Mouse (Mus musculus): ENCODE measurements around the gene Trim26. TPM values are rescaled to one million over a fixed set of nuclear protein-coding genes. Genes with fewer than 3 reads are reported as not detected.
"Not testable (repeated sequence)": the region's sequence is repeated elsewhere in the genome, so short reads cannot be mapped to it uniquely, and the experiment has no call there.

Trim26 gene
- polyA plus RNA-seq (2015; fragmentation: Nextera tagmentation; extraction: Ambion mirVana): 17.7 and 25.0 TPM in 2 replicates

- Histone ChIP-seq H3K4me3 (peak within 1 kb of the TSS; percentile 73), H3K4me1 (replicated peaks) (peaks cover 14% of the 10 kb centered on the region), H3K9me3 (replicated peaks) (no peaks in the 10 kb centered on the region), H3K27me3 (0 out of 2 replicates have a peak, but pooled peaks cover 2% of the 10 kb centered on the region), H3K4me2 (peak within 1 kb of the TSS; percentile 69), H3K36me3 (0 out of 2 replicates have a peak, but pooled peaks cover 5% of the 10 kb centered on the region), H3K27ac (peak within 1 kb of the TSS; percentile 96), H3K9ac (peak within 1 kb of the TSS; percentile 84)
- peak; percentile 98 for ATAC-seq (replicated peaks; ENCODE audit: insufficient number of reproducible peaks, insufficient read depth, low FRiP score, low read depth)
- WGBS: under 1% methylated on average over 58 of the region's 58 CpGs
Observed at GRCm38 (mm10) chr17:36836874-36837647, at the start of gene Trim26. Gene Trim26, plus strand, starts transcription at chr17:36837134.

- ATAC-seq (replicated peaks; ENCODE audit: insufficient number of reproducible peaks, insufficient read depth, low FRiP score, low read depth): no peak
- 70% methylated on average over 2 of the region's 2 CpGs for WGBS
- H3K4me1 ChIP-seq (replicated peaks): no peaks in the 10 kb centered on the region
- H3K27me3 ChIP-seq: no peaks in the 10 kb centered on the region
- H3K4me3 ChIP-seq: no peak overlapping the region
- H3K36me3 ChIP-seq: no peaks in the 10 kb centered on the region
- no peak overlapping the region for H3K4me2 ChIP-seq
- H3K27ac ChIP-seq: no peak overlapping the region
- H3K9me3 ChIP-seq (replicated peaks): no peaks in the 10 kb centered on the region
- no peak overlapping the region for H3K9ac ChIP-seq
Observed at GRCm38 (mm10) chr17:36788351-36788750, 48.6 kb upstream of the Trim26 start.

GRCm38 (mm10) chr17:36788801-36789200 is 48.1 kb upstream of the Trim26 start:
- not testable (repeated sequence) for H3K36me3 ChIP-seq; H3K27ac ChIP-seq; H3K27me3 ChIP-seq; H3K9me3 ChIP-seq (replicated peaks); H3K4me3 ChIP-seq; H3K9ac ChIP-seq; ATAC-seq (replicated peaks; ENCODE audit: insufficient number of reproducible peaks, insufficient read depth, low FRiP score, low read depth); H3K4me2 ChIP-seq; H3K4me1 ChIP-seq (replicated peaks)

DNA sequence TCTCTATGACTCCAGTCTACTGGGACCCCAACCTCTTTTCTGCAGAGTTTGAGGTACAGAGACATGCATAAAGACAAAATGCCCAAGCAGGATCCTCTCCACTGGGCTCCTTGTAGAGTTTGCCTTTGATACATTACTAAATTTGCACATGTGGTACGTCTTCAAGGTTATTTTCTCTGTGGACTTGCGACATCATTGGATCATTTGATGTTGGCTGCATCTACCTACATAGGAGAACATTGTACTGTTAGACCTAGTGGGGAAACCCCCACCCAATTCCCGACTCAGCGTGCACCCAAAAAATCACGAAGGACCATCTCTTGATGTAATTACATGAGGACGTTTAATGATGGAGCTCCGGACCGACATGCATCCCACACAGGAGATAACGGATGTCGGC is 37.4 kb upstream of the Trim26 start:
- 78% methylated on average over 10 of the region's 10 CpGs for WGBS
- H3K4me2 ChIP-seq: no peak overlapping the region
- no peak for ATAC-seq (replicated peaks; ENCODE audit: insufficient number of reproducible peaks, insufficient read depth, low FRiP score, low read depth)
- H3K9ac ChIP-seq: no peak overlapping the region
- no peak overlapping the region for H3K27ac ChIP-seq
- no peak overlapping the region for H3K4me3 ChIP-seq
- no peaks in the 10 kb centered on the region for H3K36me3 ChIP-seq
- no peaks in the 10 kb centered on the region for H3K27me3 ChIP-seq
- no peaks in the 10 kb centered on the region for H3K9me3 ChIP-seq (replicated peaks)
- no peaks in the 10 kb centered on the region for H3K4me1 ChIP-seq (replicated peaks)

DNA sequence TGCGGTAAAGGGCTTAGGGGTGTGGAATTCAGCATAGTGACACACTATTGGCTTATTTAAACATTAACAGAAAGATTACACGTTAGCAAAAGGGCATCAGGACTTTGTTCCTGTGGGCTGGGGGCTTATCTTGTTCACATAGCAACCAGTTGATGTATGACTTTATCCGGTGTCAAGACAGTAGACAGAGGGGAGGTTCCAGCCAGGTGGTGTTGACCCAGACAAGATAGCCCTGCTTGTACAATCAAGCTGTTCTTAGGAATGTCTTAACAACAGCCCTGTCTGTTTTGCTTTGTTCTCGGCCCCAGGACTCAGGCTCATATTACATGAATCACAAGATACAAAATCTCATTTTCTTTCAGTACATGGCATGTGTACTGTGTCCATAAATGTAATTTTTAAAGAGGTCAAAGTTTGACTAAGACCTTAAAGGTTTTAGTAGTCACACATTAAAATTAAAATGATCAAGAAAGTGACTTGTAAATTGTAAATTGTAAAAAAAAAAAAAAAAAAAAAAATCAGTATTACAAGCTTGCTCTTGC is 36.9 kb upstream of the Trim26 start:
- H3K9me3 ChIP-seq (replicated peaks); H3K4me2 ChIP-seq; H3K36me3 ChIP-seq; H3K9ac ChIP-seq; H3K4me1 ChIP-seq (replicated peaks); ATAC-seq (replicated peaks; ENCODE audit: insufficient number of reproducible peaks, insufficient read depth, low FRiP score, low read depth); H3K27me3 ChIP-seq; H3K27ac ChIP-seq; H3K4me3 ChIP-seq: not testable (repeated sequence)
- WGBS: 27% methylated on average over 4 of the region's 4 CpGs

DNA sequence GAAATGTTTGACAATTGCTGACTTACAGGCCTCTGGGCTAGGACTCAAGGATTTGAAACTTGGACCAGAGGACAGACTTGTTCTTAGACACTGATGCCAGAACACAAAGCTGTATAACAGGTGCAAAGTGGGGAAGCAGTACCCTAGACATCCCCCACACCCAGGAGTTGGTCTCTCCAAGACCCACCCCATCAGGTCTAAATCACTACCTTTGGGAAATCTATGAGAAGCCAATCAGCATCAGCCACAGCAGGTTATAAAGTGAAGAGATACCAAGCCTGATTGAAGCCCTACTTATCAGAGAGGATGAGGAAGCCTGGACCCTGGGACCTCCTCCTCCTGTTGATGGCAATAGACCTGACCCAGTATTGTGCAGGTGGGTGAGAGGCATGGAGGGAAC is 25.1 kb upstream of the Trim26 start, which contains the start of gene H2-M10.6:
Gene H2-M10.6, plus strand, starts transcription at position 301 of the 400 bp plus-strand sequence.
- no peak for ATAC-seq (replicated peaks; ENCODE audit: insufficient number of reproducible peaks, insufficient read depth, low FRiP score, low read depth)
- H3K36me3 ChIP-seq: no peaks in the 10 kb centered on the region
- H3K4me3 ChIP-seq: no peak within 1 kb of the TSS
- no peaks in the 10 kb centered on the region for H3K27me3 ChIP-seq
- H3K4me2 ChIP-seq: no peak within 1 kb of the TSS
- no peak within 1 kb of the TSS for H3K27ac ChIP-seq
- H3K9ac ChIP-seq: no peak within 1 kb of the TSS
- H3K9me3 ChIP-seq (replicated peaks): no peaks in the 10 kb centered on the region
- no peaks in the 10 kb centered on the region for H3K4me1 ChIP-seq (replicated peaks)

- no peak overlapping the region for H3K4me2 ChIP-seq
- ATAC-seq (replicated peaks; ENCODE audit: insufficient number of reproducible peaks, insufficient read depth, low FRiP score, low read depth): no peak
Observed at GRCm38 (mm10) chr17:36824005-36824404, 12.9 kb upstream of the Trim26 start.

DNA sequence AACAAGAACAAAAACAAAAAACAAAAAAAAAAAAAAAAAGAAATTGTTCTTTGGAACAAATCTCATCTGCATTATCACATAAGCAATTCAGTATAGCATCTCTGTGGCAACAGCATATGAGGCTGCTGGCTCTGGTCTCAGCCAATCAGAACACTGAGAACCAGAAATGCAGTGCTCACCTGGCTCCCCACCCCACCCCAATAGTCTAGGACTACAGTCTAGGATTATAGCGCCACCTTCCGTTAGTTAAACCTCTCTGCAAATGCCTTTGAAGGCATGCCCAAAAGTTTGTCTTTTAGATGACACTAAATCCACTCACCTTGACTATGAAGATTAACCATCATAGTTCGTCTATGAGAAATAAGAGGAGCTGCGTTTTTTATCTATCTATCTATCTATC is 11.4 kb upstream of the Trim26 start:
- 20% methylated on average over 4 of the region's 4 CpGs for WGBS
- no peak overlapping the region for H3K4me2 ChIP-seq
- no peak for ATAC-seq (replicated peaks; ENCODE audit: insufficient number of reproducible peaks, insufficient read depth, low FRiP score, low read depth)

More at GRCm38 (mm10) chr17:36824005-36824404, 12.9 kb upstream of the Trim26 start:
- Histone ChIP-seq H3K9me3 (replicated peaks) (no peaks in the 10 kb centered on the region), H3K9ac (no peak overlapping the region), H3K4me3 (no peak overlapping the region), H3K27ac (no peak overlapping the region), H3K36me3 (no peaks in the 10 kb centered on the region), H3K4me1 (replicated peaks) (no peaks in the 10 kb centered on the region), H3K27me3 (peaks cover 6% of the 10 kb centered on the region; the same call in 1 of the 2 replicates)

DNA sequence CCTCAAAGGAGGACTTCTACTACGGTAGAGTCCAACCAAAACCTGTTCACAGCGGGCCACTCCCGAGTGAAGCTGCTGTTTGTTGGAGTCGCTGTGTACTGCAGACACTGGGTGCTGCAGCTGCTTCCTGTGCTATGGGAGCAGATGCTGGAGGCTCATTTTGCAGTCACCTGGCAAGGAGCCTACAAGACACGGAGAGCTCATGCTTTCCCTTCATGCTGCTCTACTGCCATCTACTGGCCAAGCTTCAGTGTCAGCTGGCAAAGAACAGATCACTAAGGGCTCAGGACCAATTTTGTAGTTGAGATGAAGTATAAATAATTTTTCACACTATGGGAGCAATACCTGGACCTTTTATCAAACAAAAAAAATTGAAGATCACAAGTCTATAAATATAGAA is 10.9 kb upstream of the Trim26 start:
- H3K27me3 ChIP-seq; H3K9ac ChIP-seq; H3K4me1 ChIP-seq (replicated peaks); H3K36me3 ChIP-seq; H3K4me2 ChIP-seq; H3K27ac ChIP-seq; H3K9me3 ChIP-seq (replicated peaks); H3K4me3 ChIP-seq: not testable (repeated sequence)
- 18% methylated on average over 5 of the region's 5 CpGs for WGBS
- ATAC-seq (replicated peaks; ENCODE audit: insufficient number of reproducible peaks, insufficient read depth, low FRiP score, low read depth): 0 out of 2 replicates have a peak, but pooled peaks have one; percentile 50

More for the DNA sequence above, 11.4 kb upstream of the Trim26 start:
- H3K4me1 ChIP-seq (replicated peaks): no peaks in the 10 kb centered on the region
- no peak overlapping the region for H3K9ac ChIP-seq
- no peak overlapping the region for H3K4me3 ChIP-seq
- H3K27ac ChIP-seq: no peak overlapping the region
- H3K36me3 ChIP-seq: no peaks in the 10 kb centered on the region
- H3K9me3 ChIP-seq (replicated peaks): no peaks in the 10 kb centered on the region
- peaks cover 6% of the 10 kb centered on the region for H3K27me3 ChIP-seq

- ATAC-seq (replicated peaks; ENCODE audit: insufficient number of reproducible peaks, insufficient read depth, low FRiP score, low read depth): no peak
- WGBS: 79% methylated on average over 2 of the region's 2 CpGs
Observed at GRCm38 (mm10) chr17:36828488-36828887, 8.4 kb upstream of the Trim26 start.

GRCm38 (mm10) chr17:36830470-36830869 is 6.5 kb upstream of the Trim26 start:
- no peak overlapping the region for H3K4me2 ChIP-seq
- no peaks in the 10 kb centered on the region for H3K4me1 ChIP-seq (replicated peaks)
- peaks cover 8% of the 10 kb centered on the region for H3K27me3 ChIP-seq
- no peaks in the 10 kb centered on the region for H3K36me3 ChIP-seq
- no peak overlapping the region for H3K4me3 ChIP-seq
- no peak overlapping the region for H3K9ac ChIP-seq
- H3K9me3 ChIP-seq (replicated peaks): no peaks in the 10 kb centered on the region
- no peak for ATAC-seq (replicated peaks; ENCODE audit: insufficient number of reproducible peaks, insufficient read depth, low FRiP score, low read depth)
- WGBS: 69% methylated on average over 3 of the region's 3 CpGs
- no peak overlapping the region for H3K27ac ChIP-seq

More at GRCm38 (mm10) chr17:36828488-36828887, 8.4 kb upstream of the Trim26 start:
- H3K4me1 ChIP-seq (replicated peaks): no peaks in the 10 kb centered on the region
- peaks cover 6% of the 10 kb centered on the region for H3K27me3 ChIP-seq
- H3K9ac ChIP-seq: no peak overlapping the region
- no peaks in the 10 kb centered on the region for H3K36me3 ChIP-seq
- H3K4me3 ChIP-seq: no peak overlapping the region
- H3K9me3 ChIP-seq (replicated peaks): no peaks in the 10 kb centered on the region
- no peak overlapping the region for H3K4me2 ChIP-seq
- no peak overlapping the region for H3K27ac ChIP-seq

DNA sequence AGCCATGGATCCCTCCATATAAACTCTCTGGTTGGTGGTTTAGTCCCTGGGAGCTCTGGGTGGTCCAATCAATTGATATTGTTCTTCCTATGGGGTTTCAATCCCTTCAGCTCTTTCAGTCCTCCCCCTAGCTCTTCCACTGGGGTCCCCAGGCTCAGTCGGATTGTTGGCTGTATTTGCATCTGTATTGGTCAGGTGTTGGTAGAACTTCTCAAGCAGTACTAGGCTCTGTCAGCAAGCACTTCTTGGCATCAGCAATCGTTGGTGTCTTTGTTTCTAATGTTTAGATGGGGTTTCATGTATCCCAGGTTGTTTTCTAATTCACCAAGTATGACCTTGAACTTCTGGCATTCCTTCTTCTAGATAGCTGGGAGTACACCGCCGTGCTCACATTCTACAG is 4.2 kb upstream of the Trim26 start:
- Histone ChIP-seq H3K36me3 (no peaks in the 10 kb centered on the region), H3K4me1 (replicated peaks) (peaks cover 10% of the 10 kb centered on the region), H3K27ac (no peak overlapping the region), H3K9ac (no peak overlapping the region), H3K27me3 (peaks cover 8% of the 10 kb centered on the region), H3K9me3 (replicated peaks) (no peaks in the 10 kb centered on the region), H3K4me3 (no peak overlapping the region), H3K4me2 (no peak overlapping the region)
- WGBS: 47% methylated on average over 4 of the region's 4 CpGs
- no peak for ATAC-seq (replicated peaks; ENCODE audit: insufficient number of reproducible peaks, insufficient read depth, low FRiP score, low read depth)
